Mouse (Mus musculus) liver, embryonic 12.5 days (tissue): Measurements from ENCODE around the gene Prim1. TPM values are rescaled to one million over a fixed set of nuclear protein-coding genes. Genes with fewer than 3 reads are reported as not detected.

Experiments
- ATAC-seq: fragments of 200-750 bp; cut with Nextera tagmentation; 2 replicates; pipeline ENCODE4 v1.8.0; 2017; ENCODE audit warnings: moderate number of reproducible peaks, mild to moderate bottlenecking, moderate library complexity
- H3K27ac ChIP-seq: fragments of 300-500 bp; sonication (generic); 2 replicates; pipeline ENCODE4 v1.5.1; 2016; ENCODE audit warnings: mild to moderate bottlenecking
- H3K27me3 ChIP-seq: fragments of 300-500 bp; sonication (generic); replicated peaks from 2 replicates; pipeline ENCODE4 v1.6.1; 2016; ENCODE audit warnings: mild to moderate bottlenecking, moderate library complexity
- H3K36me3 ChIP-seq: fragments of 300-500 bp; sonication (generic); 2 replicates; pipeline ENCODE4 v1.6.1; 2016; ENCODE audit warnings: mild to moderate bottlenecking, moderate library complexity
- H3K4me1 ChIP-seq: fragments of 300-500 bp; sonication (generic); 2 replicates; pipeline ENCODE4 v1.6.1; 2016
- H3K4me2 ChIP-seq: fragments of 300-500 bp; sonication (generic); 2 replicates; pipeline ENCODE4 v1.6.1; 2016; ENCODE audit warnings: mild to moderate bottlenecking, moderate library complexity
- H3K4me3 ChIP-seq: fragments of 300-500 bp; sonication (generic); 2 replicates; pipeline ENCODE4 v1.5.1; 2016; ENCODE audit warnings: mild to moderate bottlenecking, moderate library complexity
- H3K9ac ChIP-seq: fragments of 300-500 bp; sonication (generic); 2 replicates; pipeline ENCODE4 v1.6.1; 2016; ENCODE audit warnings: mild to moderate bottlenecking, moderate library complexity
- H3K9me3 ChIP-seq: fragments of 300-500 bp; sonication (generic); replicated peaks from 2 replicates; pipeline ENCODE4 v1.6.1; 2016; ENCODE audit warnings: mild to moderate bottlenecking, moderate library complexity
- WGBS: fragments of 180-500 bp; shearing (Covaris S2); methylation state at CpG from one replicate; pipeline ENCODE4 v1.1.7; 2016; ENCODE audit not compliant: insufficient replicate concordance; 5-methylcytosine and 5-hydroxymethylcytosine counted together
- polyA plus RNA-seq: library from polyadenylated mRNA; unstranded; fragments of >200 nt; fragmentation: Nextera tagmentation; extraction: Ambion mirVana; gene quantifications from 2 replicates; pipeline ENCODE4 v1.2.1, GENCODE M21; 2016

The Prim1 gene
- polyA plus RNA-seq, 1 experiment from 2014 or later = 88.9 TPM

DNA sequence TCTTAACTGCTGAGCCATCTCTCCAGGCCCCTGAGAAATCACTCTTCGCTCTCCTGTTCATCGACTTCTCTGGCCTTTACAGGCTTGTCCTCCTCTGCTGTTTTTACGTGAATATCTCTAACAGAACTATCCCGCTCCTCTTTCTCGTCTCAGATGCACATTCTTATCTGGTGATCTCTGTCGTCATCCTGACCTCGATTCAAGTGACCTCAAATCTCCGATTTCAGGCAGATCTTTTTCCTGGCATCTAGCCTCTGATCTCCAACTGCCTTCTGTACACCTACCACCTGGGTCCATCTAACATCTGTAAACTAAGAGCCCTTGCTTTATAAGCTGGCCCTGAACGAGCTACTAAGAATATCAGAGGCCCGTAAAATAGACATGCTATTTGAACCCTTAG, 10.1 kb upstream of the Prim1 start:
- no peak for ATAC-seq
- H3K4me3 ChIP-seq = no peak overlapping the region
- no peak overlapping the region for H3K4me2 ChIP-seq
- no peaks in the 10 kb centered on the region for H3K9me3 ChIP-seq
- no peaks in the 10 kb centered on the region for H3K27me3 ChIP-seq
- no peak overlapping the region for H3K9ac ChIP-seq
- no peak overlapping the region for H3K27ac ChIP-seq
- 59% methylated on average over 10 of the region's 10 CpGs for WGBS
- H3K4me1 ChIP-seq = no peaks in the 10 kb centered on the region
- H3K36me3 ChIP-seq = no peaks in the 10 kb centered on the region

DNA sequence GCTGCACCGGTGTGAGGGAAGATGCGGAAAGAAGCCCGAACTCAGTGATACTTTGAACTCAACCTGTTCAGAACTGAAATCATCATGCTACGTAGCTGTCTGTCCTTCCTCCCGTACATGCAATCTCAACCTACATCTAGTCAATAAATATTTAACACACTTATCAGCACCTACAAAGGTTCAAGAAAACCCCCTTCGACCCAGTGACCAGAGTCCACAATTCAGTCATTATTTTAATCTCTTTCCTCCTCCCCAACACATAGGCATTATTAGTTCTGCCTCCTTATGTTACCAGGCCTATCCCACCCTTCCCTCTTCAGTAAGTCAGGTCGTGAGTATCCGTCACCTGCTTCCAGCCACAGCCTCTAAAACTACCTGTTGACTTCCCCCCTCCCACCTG, 9.5 kb upstream of the Prim1 start:
- H3K9me3 ChIP-seq = no peaks in the 10 kb centered on the region
- H3K9ac ChIP-seq = no peak overlapping the region
- H3K4me3 ChIP-seq = no peak overlapping the region
- WGBS = 69% methylated on average over 8 of the region's 8 CpGs
- no peak overlapping the region for H3K4me2 ChIP-seq
- no peaks in the 10 kb centered on the region for H3K36me3 ChIP-seq
- no peaks in the 10 kb centered on the region for H3K4me1 ChIP-seq
- ATAC-seq = no peak
- no peaks in the 10 kb centered on the region for H3K27me3 ChIP-seq
- no peak overlapping the region for H3K27ac ChIP-seq

DNA sequence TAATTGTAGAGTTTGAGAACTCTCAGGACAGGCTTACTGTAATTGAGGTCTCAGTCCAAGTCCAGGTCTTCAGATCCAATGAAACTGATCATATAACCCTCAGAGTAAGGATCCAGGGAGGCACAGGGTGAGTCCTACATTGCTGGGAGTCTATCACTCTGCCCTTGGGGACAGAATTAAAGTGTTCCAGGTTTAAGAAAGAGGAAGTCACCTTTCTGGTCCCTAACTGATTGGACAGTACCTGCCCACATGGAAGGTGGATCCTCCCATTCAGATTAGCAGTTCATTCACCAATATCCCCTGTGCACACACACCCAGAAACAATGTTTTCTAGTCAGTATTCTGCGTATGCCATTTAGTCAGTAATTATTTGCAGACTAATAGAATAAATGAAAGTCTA, 7.5 kb upstream of the Prim1 start, which contains the start of gene Hsd17b6:
TSS of gene Hsd17b6 (minus strand) at position 166 of the 400 bp plus-strand sequence.
- no peak for ATAC-seq

DNA sequence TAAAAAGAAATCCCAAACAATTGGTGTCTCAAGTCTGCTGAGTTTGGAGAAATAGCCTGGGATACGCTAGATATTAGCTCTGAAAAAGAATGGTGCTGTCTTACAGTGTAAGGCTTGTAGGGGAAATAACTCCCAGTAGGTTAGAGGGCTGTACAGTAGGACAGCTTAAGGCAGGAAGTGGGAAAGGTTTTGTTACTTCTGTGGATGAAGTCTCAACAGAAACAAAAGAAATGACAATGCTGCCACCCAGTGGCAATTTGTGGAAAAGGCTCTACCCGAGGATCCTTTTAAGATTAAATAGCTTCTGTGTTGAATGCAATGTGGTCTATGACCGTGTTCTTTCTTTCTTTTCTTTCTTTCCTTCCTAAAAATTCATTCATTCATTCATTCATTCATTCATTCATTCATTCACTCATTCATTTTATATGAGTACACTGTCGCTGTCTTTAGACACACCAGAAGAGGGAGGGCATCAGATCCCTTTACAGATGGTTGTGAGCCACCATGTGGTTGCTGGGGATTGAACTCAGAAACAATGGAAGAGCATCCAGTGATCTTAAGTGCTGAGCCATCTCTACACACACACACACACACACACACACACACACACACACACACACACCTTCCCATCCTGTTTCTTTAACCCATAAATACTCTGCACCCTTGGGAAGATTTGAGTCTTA, 6.6 kb upstream of the Prim1 start:
- no peaks in the 10 kb centered on the region for H3K27me3 ChIP-seq
- ATAC-seq = peak; percentile 40; the same call in 1 of the 2 replicates

More for the DNA sequence above, 7.5 kb upstream of the Prim1 start, which contains the start of gene Hsd17b6:
- WGBS = 77% methylated on average over 1 of the region's 1 CpGs
- no peak within 1 kb of the TSS for H3K4me2 ChIP-seq
- H3K9me3 ChIP-seq = no peaks in the 10 kb centered on the region
- no peaks in the 10 kb centered on the region for H3K36me3 ChIP-seq
- no peak within 1 kb of the TSS for H3K4me3 ChIP-seq
- no peaks in the 10 kb centered on the region for H3K27me3 ChIP-seq
- H3K4me1 ChIP-seq = no peaks in the 10 kb centered on the region
- no peak within 1 kb of the TSS for H3K27ac ChIP-seq
- no peak within 1 kb of the TSS for H3K9ac ChIP-seq

DNA sequence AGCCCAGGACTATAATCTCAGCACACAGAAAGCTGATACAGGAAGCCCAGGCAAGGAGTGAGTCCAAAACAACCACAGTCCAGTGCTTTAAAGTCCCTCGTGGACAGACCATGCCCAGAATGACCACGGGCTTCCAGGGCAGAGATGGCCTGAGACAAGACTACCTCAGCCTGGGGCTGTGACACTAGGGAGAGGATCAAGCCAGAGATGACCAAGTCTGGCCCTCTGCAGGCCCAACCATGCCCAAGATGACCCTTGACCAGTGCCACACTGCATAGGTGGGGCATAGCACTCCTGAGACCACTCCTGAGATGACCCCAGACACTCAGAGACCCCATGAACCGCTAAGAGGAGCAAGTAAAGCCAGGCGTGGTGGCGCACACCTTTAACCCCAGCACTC, 5.2 kb upstream of the Prim1 start:
- Histone ChIP-seq H3K4me1 (no peaks in the 10 kb centered on the region), H3K27ac (no peak overlapping the region), H3K9me3 (no peaks in the 10 kb centered on the region), H3K4me3 (no peak overlapping the region), H3K36me3 (no peaks in the 10 kb centered on the region), H3K27me3 (no peaks in the 10 kb centered on the region), H3K4me2 (no peak overlapping the region), H3K9ac (no peak overlapping the region)
- 56% methylated on average over 5 of the region's 5 CpGs for WGBS
- ATAC-seq = no peak

More for the DNA sequence above, 6.6 kb upstream of the Prim1 start:
- Histone ChIP-seq H3K4me1 (no peaks in the 10 kb centered on the region), H3K4me3 (no peak overlapping the region), H3K9ac (no peak overlapping the region), H3K9me3 (no peaks in the 10 kb centered on the region), H3K27ac (no peak overlapping the region), H3K4me2 (no peak overlapping the region), H3K36me3 (no peaks in the 10 kb centered on the region)
- 12% methylated on average over 4 of the region's 4 CpGs for WGBS

DNA sequence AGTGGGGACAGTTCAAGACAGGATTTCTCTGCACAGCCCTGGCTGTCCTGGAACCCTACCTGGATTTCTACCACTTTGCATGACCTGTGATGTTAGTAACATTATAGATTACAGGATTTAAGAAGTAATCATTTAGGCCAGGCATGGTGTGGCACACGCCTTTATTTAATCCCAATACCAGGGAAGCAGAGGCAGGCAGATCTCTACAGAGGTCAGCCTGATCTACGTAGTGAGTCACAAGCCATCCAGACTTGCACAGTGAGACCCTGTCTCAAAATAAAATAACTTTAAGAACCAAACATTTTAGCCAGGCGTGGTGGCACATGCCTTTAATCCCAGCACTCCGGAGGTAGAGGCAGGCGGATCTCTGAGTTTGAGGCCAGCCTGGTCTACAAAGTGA, 7.2 kb downstream of the Prim1 start:
- Histone ChIP-seq H3K27me3 (no peaks in the 10 kb centered on the region), H3K4me3 (no peak overlapping the region), H3K4me1 (peaks cover under 1% of the 10 kb centered on the region; the same call in 1 of the 2 replicates), H3K9me3 (no peaks in the 10 kb centered on the region), H3K4me2 (no peak overlapping the region), H3K9ac (no peak overlapping the region), H3K27ac (no peak overlapping the region), H3K36me3 (peaks cover 96% of the 10 kb centered on the region)
- ATAC-seq = no peak
- 91% methylated on average over 5 of the region's 5 CpGs for WGBS

DNA sequence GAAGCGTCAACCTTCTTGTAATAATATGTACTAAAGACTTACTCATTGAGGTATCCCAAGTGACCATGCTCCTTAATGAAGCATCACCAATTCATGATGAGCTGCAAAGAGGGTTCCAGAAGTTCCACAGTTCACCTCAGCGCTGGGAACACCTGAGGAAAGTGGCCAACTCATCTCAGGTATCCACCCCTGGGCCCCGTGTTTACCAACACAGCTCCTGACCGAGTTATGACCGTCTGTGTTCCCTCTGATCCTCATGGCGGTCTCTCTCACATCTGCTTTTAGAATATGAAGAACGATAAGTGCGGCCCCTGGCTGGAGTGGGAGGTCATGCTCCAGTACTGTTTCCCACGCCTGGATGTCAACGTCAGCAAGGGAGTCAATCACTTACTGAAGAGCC, 8.5 kb downstream of the Prim1 start:
- H3K36me3 ChIP-seq = peaks cover 100% of the 10 kb centered on the region
- no peak overlapping the region for H3K9ac ChIP-seq
- no peaks in the 10 kb centered on the region for H3K9me3 ChIP-seq
- no peak for ATAC-seq
- no peak overlapping the region for H3K4me2 ChIP-seq
- no peaks in the 10 kb centered on the region for H3K4me1 ChIP-seq
- H3K27ac ChIP-seq = no peak overlapping the region
- H3K4me3 ChIP-seq = no peak overlapping the region
- 93% methylated on average over 10 of the region's 10 CpGs for WGBS
- no peaks in the 10 kb centered on the region for H3K27me3 ChIP-seq

DNA sequence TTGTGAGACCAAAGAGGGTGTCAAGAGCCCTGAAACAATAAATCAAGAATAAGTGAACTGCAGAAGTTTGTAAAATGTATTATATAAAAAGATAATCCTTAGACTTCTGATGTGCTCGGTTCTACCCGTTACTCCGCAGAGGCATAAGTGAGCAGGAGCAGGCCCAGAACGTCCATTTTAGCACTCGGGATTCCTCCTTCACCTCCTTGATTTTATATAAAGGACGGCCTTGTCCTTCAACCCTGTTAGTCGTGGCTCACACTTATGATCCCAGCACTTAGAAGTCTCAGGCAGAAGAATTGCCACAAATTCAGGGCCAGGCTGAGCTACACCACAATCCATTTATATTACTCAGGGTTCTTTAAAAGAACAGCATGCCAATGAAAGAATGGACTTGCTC, 15.0 kb downstream of the Prim1 start:
- Histone ChIP-seq H3K27me3 (no peaks in the 10 kb centered on the region), H3K4me3 (no peak overlapping the region), H3K4me2 (no peak overlapping the region), H3K36me3 (peaks cover 70% of the 10 kb centered on the region), H3K9me3 (no peaks in the 10 kb centered on the region), H3K27ac (no peak overlapping the region), H3K9ac (no peak overlapping the region), H3K4me1 (peaks cover 5% of the 10 kb centered on the region)
- 88% methylated on average over 7 of the region's 7 CpGs for WGBS
- no peak for ATAC-seq

DNA sequence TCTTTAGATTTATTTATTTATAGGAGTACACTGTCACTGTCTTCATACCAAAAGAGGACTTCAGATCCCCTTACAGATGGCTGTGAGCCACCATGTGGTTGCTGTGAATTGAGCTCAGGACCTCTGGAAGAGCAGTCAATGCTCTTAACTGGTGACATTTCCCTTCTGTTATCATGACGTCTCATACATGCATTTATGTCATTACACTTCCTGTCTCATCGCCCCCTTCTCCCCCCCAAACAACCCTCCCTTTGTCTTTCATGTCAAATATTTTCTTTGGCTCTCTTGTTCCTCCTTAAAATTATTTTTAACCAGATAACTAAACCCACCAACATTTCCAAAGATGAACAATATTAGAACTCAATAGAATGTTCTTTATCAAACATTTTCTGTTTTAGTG, 15.9 kb downstream of the Prim1 start:
- no peak overlapping the region for H3K27ac ChIP-seq
- no peaks in the 10 kb centered on the region for H3K9me3 ChIP-seq
- no peaks in the 10 kb centered on the region for H3K27me3 ChIP-seq
- 24% methylated on average over 2 of the region's 2 CpGs for WGBS
- no peak overlapping the region for H3K9ac ChIP-seq
- peaks cover 61% of the 10 kb centered on the region for H3K36me3 ChIP-seq
- H3K4me2 ChIP-seq = no peak overlapping the region
- no peak overlapping the region for H3K4me3 ChIP-seq
- peaks cover 6% of the 10 kb centered on the region for H3K4me1 ChIP-seq
- ATAC-seq = no peak

DNA sequence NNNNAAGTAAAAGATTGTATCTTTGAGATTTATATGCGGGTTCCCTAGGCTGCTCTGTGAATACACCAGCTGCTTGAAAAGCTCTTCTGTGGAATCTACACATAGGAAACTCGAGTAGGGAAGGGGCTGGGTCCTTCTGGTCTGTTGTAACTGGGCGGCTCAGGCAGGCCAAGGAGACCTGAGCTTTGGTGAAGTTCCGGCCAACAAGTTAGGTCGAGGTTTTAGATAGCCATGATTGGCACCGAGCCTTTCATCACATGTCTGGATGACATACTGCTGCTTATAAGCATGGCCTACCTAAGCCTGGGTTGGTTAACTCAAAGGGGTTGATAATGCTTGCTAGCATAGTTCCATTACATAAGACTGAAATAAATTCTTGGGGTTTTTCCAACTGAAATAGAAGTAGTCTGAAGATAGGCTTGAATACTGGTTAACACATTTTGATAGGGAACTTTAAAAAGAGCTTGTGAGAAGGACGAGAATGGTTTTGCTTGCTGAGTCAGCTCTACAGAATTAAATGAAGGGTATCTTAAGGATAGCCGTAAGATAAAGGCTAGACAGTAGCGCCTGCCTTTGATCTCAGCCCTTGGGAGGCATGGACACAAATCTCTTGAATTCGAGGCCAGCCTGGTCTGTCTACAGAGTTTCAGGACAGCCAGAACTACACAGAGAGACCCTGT, 21.9 kb downstream of the Prim1 start:
- peaks cover 57% of the 10 kb centered on the region for H3K4me1 ChIP-seq
- H3K9ac ChIP-seq = peak overlapping the region; percentile 98
- 1% methylated on average over 10 of the region's 10 CpGs for WGBS

DNA sequence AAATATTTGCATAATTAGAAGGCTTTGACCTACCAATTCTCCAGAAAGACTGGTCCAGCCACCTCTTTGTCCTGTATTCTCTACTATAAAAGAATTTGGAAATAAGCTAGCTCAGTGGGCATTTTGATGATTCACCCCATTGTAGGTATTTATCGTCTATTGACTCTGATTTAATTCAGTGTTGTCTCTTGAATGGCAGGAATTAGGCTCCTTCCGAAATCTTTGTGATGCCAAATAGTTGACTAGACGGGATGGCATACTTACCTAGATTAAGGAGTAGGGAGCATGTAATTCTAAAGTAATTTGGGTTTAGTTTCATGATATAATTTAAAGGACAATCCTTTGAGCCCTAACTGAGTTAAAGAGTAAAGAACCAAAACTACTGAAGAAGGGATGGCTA, 23.0 kb downstream of the Prim1 start:
- peak overlapping the region; percentile 77 for H3K27ac ChIP-seq
- H3K9ac ChIP-seq = peak overlapping the region; percentile 64
- H3K27me3 ChIP-seq = no peaks in the 10 kb centered on the region
- peak overlapping the region; percentile 85 for H3K4me2 ChIP-seq
- ATAC-seq = no peak
- H3K36me3 ChIP-seq = peaks cover 58% of the 10 kb centered on the region
- H3K4me3 ChIP-seq = peak overlapping the region; percentile 27
- H3K4me1 ChIP-seq = peaks cover 67% of the 10 kb centered on the region
- no peaks in the 10 kb centered on the region for H3K9me3 ChIP-seq
- WGBS = 67% methylated on average over 3 of the region's 3 CpGs

More for the DNA sequence above, 21.9 kb downstream of the Prim1 start:
- Histone ChIP-seq H3K9me3 (no peaks in the 10 kb centered on the region), H3K4me3 (peak overlapping the region; percentile 88), H3K36me3 (peaks cover 48% of the 10 kb centered on the region), H3K4me2 (peak overlapping the region; percentile 85), H3K27ac (peak overlapping the region; percentile 92), H3K27me3 (no peaks in the 10 kb centered on the region)
- peak; percentile 31 for ATAC-seq

DNA sequence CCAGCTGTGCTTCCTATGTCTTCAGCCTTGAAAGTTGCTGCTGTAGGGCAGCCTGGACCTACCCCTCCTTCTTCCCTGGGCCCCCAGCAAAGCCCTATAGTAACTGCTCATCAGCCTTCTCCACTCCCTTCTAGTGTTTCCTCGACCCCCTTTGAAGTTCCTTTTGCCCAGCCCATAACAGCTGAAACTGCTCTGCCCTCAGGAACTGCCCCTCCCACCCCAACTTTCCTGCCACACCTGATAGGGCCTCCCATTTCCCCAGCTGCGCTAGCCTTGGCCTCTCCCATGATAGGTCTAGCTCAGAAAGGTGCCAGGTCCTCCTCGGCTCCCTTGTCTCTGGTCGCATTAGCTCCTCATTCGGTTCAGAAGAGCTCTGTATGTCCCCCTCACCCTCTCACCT, 24.2 kb downstream of the Prim1 start:
- H3K36me3 ChIP-seq = peaks cover 70% of the 10 kb centered on the region
- H3K4me3 ChIP-seq = peak overlapping the region; percentile 27
- no peaks in the 10 kb centered on the region for H3K27me3 ChIP-seq
- peak overlapping the region; percentile 64 for H3K9ac ChIP-seq
- H3K4me2 ChIP-seq = peak overlapping the region; percentile 85
- peak overlapping the region; percentile 77 for H3K27ac ChIP-seq
- peak; percentile 61 for ATAC-seq
- peaks cover 79% of the 10 kb centered on the region for H3K4me1 ChIP-seq
- no peaks in the 10 kb centered on the region for H3K9me3 ChIP-seq
- WGBS = 29% methylated on average over 5 of the region's 5 CpGs
